ENCODE assay signal across 25 mouse cellular contexts in genomic region chr4:101358525-101358924, GRCm38 (mm10).
A peak's percentile ranks its signal among the peaks of the same experiment; 100 is the strongest.
DNase-seq lines count a peak whose midpoint lies in the region; ATAC-seq and TF ChIP-seq lines count a peak whose summit lies in the region.
"Had no signal": no experiment of that assay in that cellular context is flagged by ENCODE, and none has a peak within 500 bp of the region (broad histone marks: within the 10 kb centered on the region; RNA-seq: fewer than 3 reads in every experiment).

No protein-coding gene starts in this region.

- peaks cover 4% of the 10 kb centered on the region for H3K36me3 ChIP-seq in heart, adult 2 months (ENCODE audit: control insufficient read depth, insufficient read depth, low read length)
- H3K36me3 ChIP-seq in heart, embryonic 10.5 days, result no peaks in the 10 kb centered on the region
- H3K36me3 ChIP-seq in MEL (ENCODE audit: control insufficient read depth in 1 of 2, insufficient read depth in 2 of 2, low read length in 2 of 2), result peaks cover 0 to 15% of the 10 kb centered on the region in 2 experiments; a peak in 2 of 4 replicates
- H3K36me3 ChIP-seq in liver, embryonic 13.5 days, result no peaks in the 10 kb centered on the region
- no peaks in the 10 kb centered on the region for H3K36me3 ChIP-seq in hindbrain, embryonic 12.5 days
- H3K36me3 ChIP-seq: embryonic facial prominence, embryonic 13.5 days; G1E; hindbrain, embryonic 13.5 days; limb, embryonic 13.5 days; midbrain, embryonic 12.5 days; neural tube, embryonic 12.5 days had no signal

- intact Hi-C loops in heart, adult 2 months (cut with DNase I), result loop anchor here (5.0 to 10.0 kb wide), 3 partner anchors 176 to 1146 kb away; partner anchors contain the start of gene Leprot

- no peak for TF ChIP-seq EP300 in heart, adult 2 months (IDR thresholded peaks at IDR 0.05; ENCODE audit: insufficient read depth, low read depth, low read length)
- peak; percentile 72 to 77 for TF ChIP-seq EP300 in MEL (IDR thresholded peaks at IDR 0.05; ENCODE audit: low read depth in 1 of 2, low read length in 2 of 2)

- H3K4me2 ChIP-seq in liver, embryonic 13.5 days, result 0 out of 2 replicates have a peak overlapping the region, but pooled peaks have one; percentile 8
- no peak overlapping the region for H3K4me2 ChIP-seq in hindbrain, embryonic 12.5 days (replicated peaks)
- H3K4me2 ChIP-seq: lung, embryonic 14.5 days had no signal

- DNase-seq in heart, adult 2 months, result no peak
- no peak for DNase-seq in heart, embryonic 10.5 days (ENCODE audit: low spot score)
- DNase-seq in MEL (ENCODE audit: low read depth, low spot score), result peak; percentile 58
- DNase-seq in liver, embryonic 13.5 days, result no peak
- no peak for DNase-seq in c-Kit-positive CD71-positive TER-119-positive erythroid progenitor cells, embryonic 14.5 days (ENCODE audit: low spot score)
- DNase-seq: adrenal gland, postnatal 10 days; embryo, embryonic 11 days; gastrocnemius, postnatal 25 days; kidney, postnatal 10 days; right cerebral cortex, adult 18-20 months; spleen, adult 18-20 months; thymus, postnatal 14 days had no signal

- no peak overlapping the region for H3K9ac ChIP-seq in heart, adult 2 months (ENCODE audit: low read depth, low read length)
- peak overlapping the region; percentile 87 for H3K9ac ChIP-seq in MEL (ENCODE audit: control insufficient read depth, low read depth, low read length, poor library complexity, severe bottlenecking)
- H3K9ac ChIP-seq in liver, embryonic 13.5 days, result no peak overlapping the region
- no peak overlapping the region for H3K9ac ChIP-seq in hindbrain, embryonic 12.5 days
- H3K9ac ChIP-seq: embryonic facial prominence, embryonic 13.5 days; limb, embryonic 13.5 days; lung, embryonic 14.5 days; midbrain, embryonic 12.5 days; neural tube, embryonic 12.5 days had no signal

- no peaks in the 10 kb centered on the region for H3K27me3 ChIP-seq in heart, adult 2 months (ENCODE audit: control insufficient read depth, insufficient read depth, low read length)
- H3K27me3 ChIP-seq in heart, embryonic 10.5 days (ENCODE audit: insufficient read depth, poor library complexity, severe bottlenecking), result no peaks in the 10 kb centered on the region
- H3K27me3 ChIP-seq in MEL (ENCODE audit: control insufficient read depth in 1 of 2, insufficient read depth in 2 of 2, low read length in 2 of 2), result no peaks in the 10 kb centered on the region
- peaks cover 37% of the 10 kb centered on the region for H3K27me3 ChIP-seq in liver, embryonic 13.5 days
- no peaks in the 10 kb centered on the region for H3K27me3 ChIP-seq in hindbrain, embryonic 12.5 days
- H3K27me3 ChIP-seq: embryonic facial prominence, embryonic 13.5 days; hindbrain, embryonic 13.5 days; midbrain, embryonic 12.5 days; neural tube, embryonic 12.5 days; Patski had no signal

- no peaks in the 10 kb centered on the region for H3K79me2 ChIP-seq in heart, adult 2 months (replicated peaks; ENCODE audit: control insufficient read depth, insufficient read depth, low read length)
- H3K79me2 ChIP-seq in MEL (ENCODE audit: control insufficient read depth, insufficient read depth, low read length, poor library complexity), result peaks cover 9% of the 10 kb centered on the region; the same call in 1 of the 2 replicates

- no peak for TF ChIP-seq CTCF in heart, adult 2 months (IDR thresholded peaks at IDR 0.05)
- TF ChIP-seq CTCF in MEL (IDR thresholded peaks at IDR 0.05 in 2 of 3, conservative IDR thresholded peaks at IDR 0.05 in 1 of 3; ENCODE audit: control insufficient read depth in 1 of 3, insufficient read depth in 1 of 3, low read depth in 2 of 3, low read length in 3 of 3, poor library complexity in 1 of 3, severe bottlenecking in 1 of 3), result no peak

- ATAC-seq in liver, embryonic 13.5 days (ENCODE audit: low read depth), result 0 out of 2 replicates have a peak, but pooled peaks have one; percentile 49
- peak; percentile 14; the same call in 1 of the 2 replicates for ATAC-seq in megakaryocyte progenitor cell, adult 5-6 weeks (replicated peaks; ENCODE audit: poor library complexity)
- ATAC-seq in hindbrain, embryonic 12.5 days (ENCODE audit: low FRiP score), result no peak
- ATAC-seq: forebrain, embryonic 14.5 days; intestine, embryonic 16.5 days; Patski had no signal

- H3K27ac ChIP-seq in heart, adult 2 months, result peak overlapping the region; percentile 99
- no peak overlapping the region for H3K27ac ChIP-seq in heart, embryonic 10.5 days
- H3K27ac ChIP-seq in MEL (ENCODE audit: control insufficient read depth, low read depth, low read length), result peak overlapping the region; percentile 97
- peak overlapping the region; percentile 25; the same call in 1 of the 2 replicates for H3K27ac ChIP-seq in liver, embryonic 13.5 days
- no peak overlapping the region for H3K27ac ChIP-seq in hindbrain, embryonic 12.5 days
- H3K27ac ChIP-seq: embryonic facial prominence, embryonic 13.5 days; limb, embryonic 13.5 days; midbrain, embryonic 12.5 days; neural tube, embryonic 12.5 days had no signal

- peaks cover 3% of the 10 kb centered on the region; the same call in 1 of the 2 replicates for H3K4me1 ChIP-seq in heart, adult 2 months (ENCODE audit: control insufficient read depth, insufficient read depth, low read length)
- H3K4me1 ChIP-seq in heart, embryonic 10.5 days, result peaks cover 24% of the 10 kb centered on the region
- peaks cover 2 to 11% of the 10 kb centered on the region in 2 experiments; a peak in 3 of 4 replicates for H3K4me1 ChIP-seq in MEL (ENCODE audit: control insufficient read depth in 1 of 2, insufficient read depth in 2 of 2, low read length in 2 of 2)
- H3K4me1 ChIP-seq in liver, embryonic 13.5 days (replicated peaks), result peaks cover 39% of the 10 kb centered on the region
- H3K4me1 ChIP-seq in hindbrain, embryonic 12.5 days, result peaks cover 26% of the 10 kb centered on the region

- H3K4me3 ChIP-seq in heart, adult 2 months, result no peak overlapping the region
- no peak overlapping the region for H3K4me3 ChIP-seq in heart, embryonic 10.5 days
- peak overlapping the region in 1 of 2 experiments; percentile 81; a peak in 2 of 4 replicates for H3K4me3 ChIP-seq in MEL (ENCODE audit: control insufficient read depth in 1 of 2, insufficient read depth in 1 of 2, low read depth in 2 of 2, low read length in 2 of 2)
- H3K4me3 ChIP-seq in liver, embryonic 13.5 days (replicated peaks), result no peak overlapping the region
- no peak overlapping the region for H3K4me3 ChIP-seq in hindbrain, embryonic 12.5 days
- H3K4me3 ChIP-seq: embryonic facial prominence, embryonic 13.5 days; midbrain, embryonic 12.5 days; myocyte; neural tube, embryonic 12.5 days had no signal

- H3K9me3 ChIP-seq in heart, embryonic 10.5 days, result no peaks in the 10 kb centered on the region
- H3K9me3 ChIP-seq in MEL (replicated peaks; ENCODE audit: insufficient read depth, low read length), result no peaks in the 10 kb centered on the region
- H3K9me3 ChIP-seq in liver, embryonic 13.5 days (replicated peaks), result no peaks in the 10 kb centered on the region
- no peaks in the 10 kb centered on the region for H3K9me3 ChIP-seq in hindbrain, embryonic 12.5 days (replicated peaks)
- H3K9me3 ChIP-seq: embryonic facial prominence, embryonic 13.5 days; G1E; hindbrain, embryonic 13.5 days; limb, embryonic 13.5 days; midbrain, embryonic 12.5 days; neural tube, embryonic 12.5 days had no signal

- no peak for TF ChIP-seq RAD21 in MEL (IDR thresholded peaks at IDR 0.05; ENCODE audit: low read depth, low read length)

- 91% methylated on average over 3 of the region's 3 CpGs for WGBS in heart, adult 2 months
- 87% methylated on average over 3 of the region's 3 CpGs for WGBS in heart, embryonic 10.5 days
- 44% methylated on average over 3 of the region's 3 CpGs for WGBS in liver, embryonic 13.5 days (ENCODE audit: insufficient replicate concordance)
- 95% methylated on average over 3 of the region's 3 CpGs for WGBS in hindbrain, embryonic 12.5 days

- TF ChIP-seq POLR2A in heart, adult 2 months (IDR thresholded peaks at IDR 0.05; ENCODE audit: insufficient read depth, low read depth, low read length), result no peak
- TF ChIP-seq POLR2A in MEL (IDR thresholded peaks at IDR 0.05; ENCODE audit: control insufficient read depth in 1 of 2, insufficient read depth in 1 of 2, low read depth in 1 of 2, low read length in 2 of 2, poor library complexity in 1 of 2), result no peak

TF ChIP-seq in MEL, 35 proteins besides CTCF, POLR2A, EP300 and RAD21:
- TF ChIP-seq TBP (IDR thresholded peaks at IDR 0.05; ENCODE audit: low read depth, low read length), result no peak
- TF ChIP-seq HCFC1 (IDR thresholded peaks at IDR 0.05; ENCODE audit: low read depth, low read length), result 0 out of 2 replicates have a peak, but pooled peaks have one; percentile 26
- TF ChIP-seq CHD1 (IDR thresholded peaks at IDR 0.05; ENCODE audit: low read depth, low read length), result no peak
- no peak for TF ChIP-seq JUND (IDR thresholded peaks at IDR 0.05; ENCODE audit: low read depth, low read length)
- 0 out of 2 replicates have a peak, but pooled peaks have one; percentile 46 for TF ChIP-seq MYC (IDR thresholded peaks at IDR 0.05; ENCODE audit: low read depth, low read length)
- TF ChIP-seq MAZ (IDR thresholded peaks at IDR 0.05; ENCODE audit: low read depth, low read length), result no peak; the same call in 1 of the 2 replicates
- peak; percentile 60 for TF ChIP-seq TAL1 (IDR thresholded peaks at IDR 0.05; ENCODE audit: low read length)
- TF ChIP-seq TCF12 (IDR thresholded peaks at IDR 0.05; ENCODE audit: low read depth, low read length), result peak; percentile 67
- TF ChIP-seq USF1 (IDR thresholded peaks at IDR 0.05; ENCODE audit: low read depth, low read length), result 0 out of 2 replicates have a peak, but pooled peaks have one; percentile 24
- TF ChIP-seq ETS1 (IDR thresholded peaks at IDR 0.05; ENCODE audit: low read depth, low read length), result peak; percentile 66; the same call in 1 of the 2 replicates
- TF ChIP-seq MEF2A (IDR thresholded peaks at IDR 0.05; ENCODE audit: extremely low read depth, insufficient replicate concordance, low read depth, low read length, poor library complexity, severe bottlenecking), result peak; percentile 36; the same call in 1 of the 2 replicates
- peak; percentile 31 for TF ChIP-seq SIN3A (IDR thresholded peaks at IDR 0.05; ENCODE audit: low read length)
- 0 out of 2 replicates have a peak, but pooled peaks have one; percentile 10 for TF ChIP-seq MAX (IDR thresholded peaks at IDR 0.05; ENCODE audit: low read length)
- peak; percentile 83 for TF ChIP-seq GATA1 (IDR thresholded peaks at IDR 0.05; ENCODE audit: low read depth, low read length)

Comparison
In these comparisons a context has a peak if more than half of its experiments do, and no peak if none do; other contexts are left out.
1. H3K27ac ChIP-seq: peak in heart, adult 2 months (single experiment), MEL (single experiment) and liver, embryonic 13.5 days (single experiment); none in heart, embryonic 10.5 days (single experiment) and hindbrain, embryonic 12.5 days (single experiment).